Mouse (Mus musculus): ENCODE measurements around the gene Gm20517. TPM values are rescaled to one million over a fixed set of nuclear protein-coding genes. Genes with fewer than 3 reads are reported as not detected.

Gene Gm20517
- total and polyA plus RNA-seq, 3 experiments: 1.9 to 2.9 TPM; not detected in 1

DNA sequence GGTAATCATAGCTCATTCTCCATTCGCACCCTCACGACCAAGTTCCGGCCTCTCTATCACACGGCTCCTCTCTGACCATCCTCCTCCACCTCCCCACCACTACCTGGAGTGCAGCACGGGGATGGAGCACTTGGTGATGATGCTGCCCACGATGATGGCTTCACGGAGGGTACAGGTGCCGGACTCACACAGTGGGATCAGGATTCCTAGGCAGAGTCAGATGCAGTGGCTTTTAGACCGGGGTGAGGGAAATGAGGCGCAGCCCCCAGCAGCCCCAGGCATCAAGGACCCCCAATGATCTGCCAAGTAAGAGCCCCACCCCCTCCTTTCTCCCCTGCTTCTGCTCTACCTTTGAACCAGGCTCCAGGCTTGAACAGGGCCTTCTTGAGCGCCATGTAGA is 9.1 kb upstream of the Gm20517 start:
- Histone ChIP-seq H3K4me1 (ENCODE audit: control insufficient read depth in 1 of 2, insufficient read depth in 2 of 2, low read length in 2 of 2) (peaks cover 9 to 34% of the 10 kb centered on the region in 2 experiments), H3K36me3 (ENCODE audit: control insufficient read depth in 1 of 2, insufficient read depth in 2 of 2, low read length in 2 of 2) (peaks cover 7 to 33% of the 10 kb centered on the region in 2 experiments; a peak in 3 of 4 replicates), H3K27ac (ENCODE audit: control insufficient read depth, low read depth, low read length) (no peak overlapping the region)

DNA sequence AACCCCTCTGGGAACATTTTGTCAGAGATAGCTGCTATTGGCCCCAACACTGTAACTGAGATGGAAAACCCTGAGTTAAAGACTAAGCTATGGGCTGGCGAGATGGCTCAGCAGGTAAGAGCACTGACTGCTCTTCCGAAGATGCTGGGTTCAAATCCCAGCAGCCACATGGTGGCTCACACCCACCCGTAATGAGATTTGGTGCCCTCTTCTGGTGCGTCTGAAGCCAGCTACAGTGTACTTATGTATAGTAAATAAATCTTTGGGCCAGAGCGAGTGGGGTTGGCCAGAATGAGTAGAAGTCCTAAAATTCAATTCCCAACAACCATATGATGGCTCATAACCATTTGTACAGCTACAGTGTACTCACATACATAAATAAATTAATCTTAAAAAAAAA is 5.2 kb upstream of the Gm20517 start:
- Histone ChIP-seq H3K4me3 (ENCODE audit: control insufficient read depth in 1 of 2, insufficient read depth in 1 of 2, low read depth in 2 of 2, low read length in 2 of 2) (no peak overlapping the region), H3K4me1 (ENCODE audit: control insufficient read depth in 1 of 2, insufficient read depth in 2 of 2, low read length in 2 of 2) (peaks cover 0 to 17% of the 10 kb centered on the region in 2 experiments; a peak in 3 of 4 replicates), H3K27ac (ENCODE audit: control insufficient read depth, low read depth, low read length) (no peak overlapping the region), H3K79me2 (ENCODE audit: control insufficient read depth, insufficient read depth, low read length, poor library complexity) (peaks cover 42% of the 10 kb centered on the region), H3K9me3 (replicated peaks; ENCODE audit: insufficient read depth, low read length) (no peaks in the 10 kb centered on the region), H3K36me3 (ENCODE audit: control insufficient read depth in 1 of 2, insufficient read depth in 2 of 2, low read length in 2 of 2) (peaks cover 11 to 18% of the 10 kb centered on the region in 2 experiments), H3K9ac (ENCODE audit: control insufficient read depth, low read depth, low read length, poor library complexity, severe bottlenecking) (no peak overlapping the region), H3K27me3 (ENCODE audit: control insufficient read depth in 1 of 2, insufficient read depth in 2 of 2, low read length in 2 of 2) (no peaks in the 10 kb centered on the region)
- TF ChIP-seq MYC (IDR thresholded peaks at IDR 0.05; ENCODE audit: low read depth, low read length): 0 out of 2 replicates have a peak, but pooled peaks have one; percentile 42
- no peak for TF ChIP-seq POLR2AphosphoS2 (IDR thresholded peaks at IDR 0.05; ENCODE audit: low read length)
- no peak for TF ChIP-seq NRF1 (IDR thresholded peaks at IDR 0.05; ENCODE audit: insufficient read depth, low read depth, low read length, poor library complexity, severe bottlenecking)
- TF ChIP-seq ZC3H11A (IDR thresholded peaks at IDR 0.05; ENCODE audit: low read depth, low read length): peak; percentile 62
- no peak for TF ChIP-seq NELFE (IDR thresholded peaks at IDR 0.05; ENCODE audit: low read depth, low read length)
- peak; percentile 30; the same call in 1 of the 2 replicates for TF ChIP-seq SIN3A (IDR thresholded peaks at IDR 0.05; ENCODE audit: low read length)
- TF ChIP-seq RAD21 (IDR thresholded peaks at IDR 0.05; ENCODE audit: low read depth, low read length): peak; percentile 22
- no peak for TF ChIP-seq MAX (IDR thresholded peaks at IDR 0.05; ENCODE audit: low read length)
- TF ChIP-seq CHD2 (IDR thresholded peaks at IDR 0.05; ENCODE audit: low read length): no peak
- peak; percentile 60 for TF ChIP-seq SMC3 (IDR thresholded peaks at IDR 0.05; ENCODE audit: low read depth, low read length)
- TF ChIP-seq CTCF (IDR thresholded peaks at IDR 0.05 in 2 of 3, conservative IDR thresholded peaks at IDR 0.05 in 1 of 3; ENCODE audit: control insufficient read depth in 1 of 3, insufficient read depth in 1 of 3, low read depth in 2 of 3, low read length in 3 of 3, poor library complexity in 1 of 3, severe bottlenecking in 1 of 3): peak; percentile 19 to 58 (median 56); a peak in 5 of 6 replicates
- TF ChIP-seq KAT2A (conservative IDR thresholded peaks at IDR 0.05; ENCODE audit: low read depth, low read length): no peak
- no peak for TF ChIP-seq EP300 (IDR thresholded peaks at IDR 0.05; ENCODE audit: low read depth in 1 of 2, low read length in 2 of 2)
- TF ChIP-seq ZNF384 (IDR thresholded peaks at IDR 0.05; ENCODE audit: low read depth, low read length): no peak
- DNase-seq (ENCODE audit: low read depth, low spot score): peak; percentile 51

More for the DNA sequence above, 9.1 kb upstream of the Gm20517 start:
- Histone ChIP-seq H3K4me3 (ENCODE audit: control insufficient read depth in 1 of 2, insufficient read depth in 1 of 2, low read depth in 2 of 2, low read length in 2 of 2) (no peak overlapping the region), H3K79me2 (ENCODE audit: control insufficient read depth, insufficient read depth, low read length, poor library complexity) (peaks cover 6% of the 10 kb centered on the region), H3K27me3 (ENCODE audit: control insufficient read depth in 1 of 2, insufficient read depth in 2 of 2, low read length in 2 of 2) (no peaks in the 10 kb centered on the region), H3K9me3 (replicated peaks; ENCODE audit: insufficient read depth, low read length) (no peaks in the 10 kb centered on the region), H3K9ac (ENCODE audit: control insufficient read depth, low read depth, low read length, poor library complexity, severe bottlenecking) (no peak overlapping the region)
- TF ChIP-seq RAD21 (IDR thresholded peaks at IDR 0.05; ENCODE audit: low read depth, low read length) (no peak), KAT2A (conservative IDR thresholded peaks at IDR 0.05; ENCODE audit: low read depth, low read length) (no peak), USF1 (IDR thresholded peaks at IDR 0.05; ENCODE audit: low read depth, low read length) (no peak), POLR2AphosphoS5 (IDR thresholded peaks at IDR 0.05; ENCODE audit: borderline replicate concordance, low read depth, low read length) (no peak), HCFC1 (IDR thresholded peaks at IDR 0.05; ENCODE audit: low read depth, low read length) (no peak), MEF2A (IDR thresholded peaks at IDR 0.05; ENCODE audit: extremely low read depth, insufficient replicate concordance, low read depth, low read length, poor library complexity, severe bottlenecking) (no peak), UBTF (IDR thresholded peaks at IDR 0.05; ENCODE audit: borderline replicate concordance, insufficient read depth, low read depth, low read length) (no peak), POLR2AphosphoS2 (IDR thresholded peaks at IDR 0.05; ENCODE audit: low read length) (no peak), GATA1 (IDR thresholded peaks at IDR 0.05; ENCODE audit: low read depth, low read length) (no peak), MAX (IDR thresholded peaks at IDR 0.05; ENCODE audit: low read length) (no peak), GABPA (IDR thresholded peaks at IDR 0.05; ENCODE audit: low read depth, low read length) (no peak), NELFE (IDR thresholded peaks at IDR 0.05; ENCODE audit: low read depth, low read length) (no peak), ZMIZ1 (IDR thresholded peaks at IDR 0.05; ENCODE audit: low read depth, low read length) (no peak), TBP (IDR thresholded peaks at IDR 0.05; ENCODE audit: low read depth, low read length) (no peak), CHD2 (IDR thresholded peaks at IDR 0.05; ENCODE audit: low read length) (no peak), ZNF384 (IDR thresholded peaks at IDR 0.05; ENCODE audit: low read depth, low read length) (no peak), TAL1 (IDR thresholded peaks at IDR 0.05; ENCODE audit: low read length) (no peak), SIN3A (IDR thresholded peaks at IDR 0.05; ENCODE audit: low read length) (no peak), ELF1 (IDR thresholded peaks at IDR 0.05; ENCODE audit: low read depth, low read length) (no peak)
- no peak for DNase-seq (ENCODE audit: low read depth, low spot score)
